Mouse (Mus musculus) urinary bladder, adult 2 months (tissue): Measurements from ENCODE around the gene Sav1. TPM values are rescaled to one million over a fixed set of nuclear protein-coding genes. Genes with fewer than 3 reads are reported as not detected.

Experiments used
- DNase-seq: peaks from one replicate; pipeline ENCODE4 v3.0.0; 2022; ENCODE audit warnings: low spot score
- polyA plus RNA-seq: library from polyadenylated mRNA; depleted of rRNA; stranded (reverse); fragments of >200 nt; gene quantifications from 2 replicates; pipeline ENCODE4 v1.2.3, GENCODE M21; 2012; rRNA removed

Sav1 gene
- 48.2 and 51.2 TPM in 2 replicates for polyA plus RNA-seq

DNA sequence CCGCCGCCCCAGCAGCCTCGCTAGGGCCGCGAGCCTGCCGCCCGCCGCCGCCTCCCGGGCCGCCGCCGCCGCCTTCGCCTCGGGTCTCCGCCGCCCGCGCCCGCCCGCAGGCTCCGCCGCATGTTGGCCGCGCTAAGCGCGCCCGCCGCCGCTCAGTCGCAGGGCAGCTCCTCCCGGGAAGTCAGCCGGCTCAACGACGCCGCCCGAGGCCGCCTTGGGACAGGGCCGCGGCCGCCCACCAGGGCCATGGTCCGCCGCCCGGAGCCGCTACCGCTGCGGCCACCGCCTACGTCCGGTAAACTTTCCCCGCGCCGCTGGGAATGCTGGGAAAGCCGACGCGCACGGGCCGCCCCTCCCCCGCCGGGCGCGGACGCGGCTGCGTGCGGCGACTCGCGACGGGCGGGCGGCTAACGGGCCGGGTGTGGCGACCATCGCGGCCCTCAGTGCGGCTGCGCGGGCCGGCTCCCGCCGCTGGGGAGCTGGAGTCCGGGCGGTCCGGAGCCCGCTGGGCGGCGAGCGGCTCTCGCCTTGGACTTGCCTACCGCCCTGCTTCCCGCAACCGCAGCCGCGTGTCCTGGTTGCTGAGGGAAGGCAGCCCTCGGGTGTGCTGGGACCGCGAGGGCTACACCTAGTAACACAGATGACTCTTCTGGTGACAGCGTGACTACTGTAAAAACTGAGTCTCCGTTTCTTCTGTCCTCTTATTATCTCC, at the start of gene Sav1:
Gene Sav1 (minus strand): TSS at position 217 of the 712 bp plus-strand sequence.
- peak; percentile 89 for DNase-seq

DNA sequence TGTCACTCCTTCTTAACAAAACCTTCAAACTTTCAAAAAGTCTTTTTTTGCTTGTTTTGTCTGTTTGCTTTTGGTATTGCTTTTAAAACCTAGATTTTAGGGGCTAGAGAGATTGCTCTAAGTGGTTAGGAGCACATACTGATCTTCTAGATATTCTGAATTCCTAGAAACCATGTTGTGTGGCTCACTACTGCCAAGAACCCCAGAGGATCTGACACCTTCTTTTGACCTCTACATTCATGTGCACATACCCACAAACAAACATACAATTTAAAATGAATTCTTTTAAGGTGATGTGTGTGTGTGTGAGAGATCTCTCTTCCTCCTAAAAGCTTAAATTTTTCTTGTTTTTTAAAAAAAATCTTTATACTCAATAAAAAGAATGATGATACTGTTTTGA, 39.4 kb upstream of the Sav1 start:
- no peak for DNase-seq

GRCm38 (mm10) chr12:70025431-70025830, 38.6 kb upstream of the Sav1 start:
- no peak for DNase-seq

- no peak for DNase-seq
Observed at GRCm38 (mm10) chr12:70023580-70023979, 36.8 kb upstream of the Sav1 start.

- DNase-seq = no peak
Observed at GRCm38 (mm10) chr12:70018153-70018552, 31.4 kb upstream of the Sav1 start.

- no peak for DNase-seq
Observed at GRCm38 (mm10) chr12:70015936-70016335, 29.1 kb upstream of the Sav1 start.

DNA sequence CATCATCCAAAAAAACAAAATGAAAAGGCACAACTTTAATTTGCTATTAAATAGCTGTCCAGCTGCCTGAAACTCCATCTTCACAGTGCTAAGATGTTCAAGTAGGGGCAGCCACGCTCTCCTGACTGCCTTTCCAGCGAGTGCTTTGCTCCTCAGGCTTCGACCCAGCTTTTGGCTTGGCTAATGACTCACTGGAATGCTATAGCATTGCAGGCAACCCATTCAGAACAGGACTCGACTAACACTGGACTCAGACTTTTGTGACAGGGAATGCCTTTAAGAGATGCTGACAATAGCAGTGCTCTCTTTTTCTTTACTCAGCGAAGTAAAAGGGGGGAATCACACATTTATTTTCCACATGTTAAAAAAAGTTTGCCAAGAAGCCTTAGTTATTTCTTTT, 24.9 kb upstream of the Sav1 start:
- DNase-seq = no peak

DNA sequence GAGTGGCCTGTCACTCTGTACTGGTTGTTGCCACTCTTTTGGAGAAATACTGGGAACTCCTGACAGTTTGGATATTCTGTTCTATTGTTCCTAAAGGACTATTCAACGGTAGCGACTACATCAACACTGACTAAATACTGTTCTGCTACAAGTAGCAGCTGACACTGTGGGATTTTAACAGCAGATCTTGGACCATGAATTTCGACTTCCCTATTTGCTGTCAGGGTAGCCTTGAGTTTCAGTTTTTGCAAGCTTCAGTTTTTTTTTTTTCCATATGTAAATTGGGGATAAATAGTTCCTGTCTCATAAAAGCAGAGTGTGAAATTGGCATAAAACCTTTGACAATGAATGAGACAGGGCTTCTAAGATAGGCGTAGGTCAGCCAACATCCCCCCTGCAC, 23.6 kb upstream of the Sav1 start:
- DNase-seq = no peak

GRCm38 (mm10) chr12:70005103-70005502, 18.3 kb upstream of the Sav1 start:
- no peak for DNase-seq

DNA sequence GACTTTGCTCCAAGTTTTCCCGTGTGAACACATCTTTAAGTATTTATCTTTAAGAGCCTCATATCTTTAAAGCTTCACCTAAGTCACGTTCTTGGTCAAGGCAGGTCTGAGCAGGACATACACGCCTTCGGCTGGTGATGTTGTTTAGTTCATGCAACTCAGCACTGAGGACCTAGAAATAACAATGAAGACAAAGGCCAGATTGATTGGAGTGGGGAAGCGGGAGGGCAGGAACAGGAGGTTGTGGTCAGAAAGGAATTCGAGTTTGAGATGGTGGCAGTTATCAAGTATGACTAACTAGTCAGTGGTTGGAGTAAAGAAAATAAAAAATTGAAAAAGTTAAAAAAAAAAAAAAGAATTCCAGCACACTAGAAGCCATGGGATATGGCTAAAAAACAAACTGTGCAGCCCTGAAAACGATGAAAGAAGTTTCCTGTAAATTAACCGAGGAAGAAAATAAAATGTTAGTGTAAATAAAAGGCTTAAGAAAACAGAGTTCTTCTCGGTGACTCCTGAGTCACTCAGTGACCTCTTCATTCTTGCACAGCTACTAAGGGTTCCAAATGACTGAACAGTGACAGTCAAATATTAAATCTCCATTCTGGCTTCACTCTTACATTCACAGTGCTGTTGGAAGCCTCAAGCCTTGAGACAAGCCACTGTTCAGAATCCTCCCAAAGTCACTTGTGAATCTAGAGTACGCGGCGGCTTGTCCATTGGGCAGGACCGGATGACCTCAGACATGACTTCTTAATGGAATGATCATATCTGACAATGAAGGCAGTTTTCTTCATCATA, 11.6 kb upstream of the Sav1 start:
- DNase-seq = no peak

DNA sequence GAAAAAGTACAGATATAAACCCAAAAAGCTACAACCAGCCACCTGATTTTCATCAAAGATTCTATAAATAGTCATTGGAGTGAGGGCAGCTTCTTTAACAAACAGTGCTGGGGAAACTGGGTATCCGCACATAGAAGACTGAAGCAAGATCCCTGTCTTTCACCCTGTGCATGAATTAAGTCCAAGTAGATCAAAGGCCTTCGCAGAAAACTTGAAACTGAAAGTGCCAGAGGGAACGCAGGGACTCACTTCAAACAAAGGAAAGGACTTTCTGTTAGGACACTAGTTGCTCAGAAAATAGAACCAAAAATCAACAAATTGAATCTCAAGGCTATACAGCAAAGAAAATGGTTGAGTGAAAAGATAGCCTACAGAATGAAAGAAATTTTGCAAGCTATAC, 8.6 kb upstream of the Sav1 start:
- DNase-seq = no peak

DNA sequence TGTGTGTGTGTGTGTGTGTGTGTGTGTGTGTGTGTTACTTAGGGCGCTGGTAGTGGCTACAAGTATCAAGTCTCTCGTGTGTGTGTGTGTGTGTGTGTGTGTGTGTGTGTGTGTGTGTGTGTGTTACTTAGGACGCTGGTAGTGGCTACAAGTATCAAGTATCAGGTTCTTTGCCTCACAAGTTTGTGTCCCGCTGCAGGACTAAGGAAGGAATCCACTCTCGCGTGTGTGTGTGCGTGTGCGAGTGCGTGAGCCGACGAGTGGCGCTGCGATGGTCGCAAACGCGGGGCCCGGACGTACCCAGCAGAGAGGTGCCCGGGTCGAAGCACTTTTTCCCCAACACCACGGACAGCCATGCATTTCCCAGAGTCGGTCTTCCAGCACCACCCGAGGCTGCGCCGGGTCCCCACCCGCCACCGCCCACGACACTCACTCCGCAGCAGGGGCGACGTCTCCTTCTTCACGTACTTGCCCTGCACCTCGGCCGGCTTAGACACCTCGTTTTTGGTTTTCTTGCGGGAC, 500 bp downstream of the Sav1 start:
- no peak for DNase-seq

DNA sequence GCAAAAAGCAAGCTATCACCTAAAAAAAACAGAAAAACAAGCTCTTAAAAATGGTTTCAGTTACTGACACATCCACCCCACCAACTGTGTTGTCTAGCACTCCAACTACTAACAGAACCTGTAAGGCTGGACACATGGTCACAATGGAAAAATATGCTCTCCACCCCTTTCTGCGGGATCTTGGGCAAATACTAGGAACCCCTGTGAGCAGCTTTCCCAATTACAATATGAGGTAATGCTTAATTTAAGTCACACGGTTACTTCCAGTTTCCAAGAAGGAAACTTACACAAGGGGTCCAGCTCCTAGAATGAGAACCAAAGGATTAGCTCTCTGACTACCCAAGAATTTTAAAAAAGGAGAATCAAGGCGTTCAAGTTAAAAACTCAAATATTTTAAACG, 1.3 kb downstream of the Sav1 start:
- DNase-seq = no peak

GRCm38 (mm10) chr12:69982874-69983273, 3.9 kb downstream of the Sav1 start:
- no peak for DNase-seq

GRCm38 (mm10) chr12:69977376-69977998, 9.3 kb downstream of the Sav1 start:
- DNase-seq = no peak

DNA sequence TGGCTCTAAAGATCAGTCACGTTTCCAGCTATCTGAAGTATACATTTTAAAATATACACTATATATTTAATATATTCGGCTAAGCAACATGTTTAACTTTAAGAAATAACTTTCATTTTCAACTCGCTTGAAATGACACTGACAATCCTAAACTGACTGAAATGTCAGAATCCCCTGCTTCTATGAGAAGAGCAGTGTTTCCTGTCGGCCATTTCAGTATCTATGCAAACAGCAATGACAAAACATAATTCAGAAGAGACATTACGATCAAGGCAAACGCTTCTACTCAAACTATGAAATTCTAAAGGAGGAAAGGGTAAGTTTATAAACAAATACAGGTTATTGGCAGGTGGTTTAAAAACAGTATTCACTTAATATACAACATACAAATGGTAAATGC, 10.1 kb downstream of the Sav1 start:
- no peak for DNase-seq

GRCm38 (mm10) chr12:69973666-69974065, 13.1 kb downstream of the Sav1 start:
- DNase-seq = no peak

DNA sequence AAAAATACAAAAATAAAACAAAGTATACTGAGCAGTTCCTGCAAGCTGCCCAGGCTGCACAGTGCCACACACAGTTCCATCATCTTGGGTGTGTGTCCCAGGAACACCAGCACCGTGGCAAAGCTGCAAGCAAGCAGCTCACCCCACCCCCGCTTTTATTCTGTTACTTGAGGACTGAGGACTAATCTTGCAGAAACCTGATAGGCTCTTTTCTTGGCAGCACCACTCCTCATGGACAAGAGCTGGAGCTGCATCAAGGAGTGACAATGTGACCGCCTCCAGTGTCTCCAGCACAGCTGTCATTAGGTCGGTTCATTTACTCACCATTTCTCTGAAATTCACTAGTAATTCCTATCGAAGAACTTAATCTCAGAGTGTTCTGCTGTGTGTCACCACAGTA, 18.6 kb downstream of the Sav1 start:
- DNase-seq = no peak

GRCm38 (mm10) chr12:69967112-69967511, 19.7 kb downstream of the Sav1 start:
- no peak for DNase-seq

DNA sequence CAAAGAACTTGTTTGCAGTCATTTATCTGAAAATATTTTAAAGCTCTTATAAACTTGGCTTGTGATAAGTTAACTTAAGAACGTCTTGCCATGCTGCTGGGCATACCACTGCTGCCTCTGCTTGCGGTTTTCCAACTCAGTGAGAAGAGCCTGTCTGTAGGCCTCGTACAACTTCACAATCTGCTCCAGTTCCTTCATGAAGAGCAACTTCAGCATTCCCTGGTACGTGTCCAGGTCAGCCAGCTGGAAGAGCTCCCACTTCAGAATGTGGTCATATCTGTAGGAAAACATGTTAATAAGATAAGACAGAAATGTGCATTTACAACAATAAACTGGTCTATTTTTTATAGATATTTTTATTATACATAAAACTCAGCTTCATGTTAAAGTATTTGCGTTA, 20.7 kb downstream of the Sav1 start:
- DNase-seq = no peak

GRCm38 (mm10) chr12:69965644-69966043, 21.2 kb downstream of the Sav1 start:
- no peak for DNase-seq

- DNase-seq = no peak
Observed at GRCm38 (mm10) chr12:69963141-69963540, 23.7 kb downstream of the Sav1 start.

DNA sequence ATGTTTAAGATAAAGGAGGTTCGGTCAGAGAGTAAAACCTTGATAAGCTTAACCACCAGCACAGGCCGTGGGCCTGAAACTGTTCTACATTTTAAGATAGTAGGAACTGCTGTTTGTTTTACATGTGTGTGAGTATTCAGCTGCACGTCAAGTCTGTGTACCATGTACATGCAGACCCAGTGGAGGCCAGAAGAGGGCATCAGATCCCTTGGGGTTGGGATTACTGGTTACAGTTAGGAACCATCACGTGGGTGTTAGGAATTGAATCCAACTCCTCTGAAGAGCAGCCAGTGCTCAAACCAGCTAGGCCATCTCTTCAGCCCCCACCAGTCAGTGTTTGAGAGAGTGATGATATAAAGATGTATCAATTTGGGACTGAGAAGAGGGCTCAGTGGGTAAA, 24.3 kb downstream of the Sav1 start:
- peak; percentile 34 for DNase-seq
